Mouse (Mus musculus) brain, embryonic 14.5 days (tissue): Measurements from ENCODE around the gene Nr2f2. TPM values are rescaled to one million over a fixed set of nuclear protein-coding genes. Genes with fewer than 3 reads are reported as not detected.
A peak's percentile ranks its signal among the peaks of the same experiment; 100 is the strongest.

Source experiments
- DNase-seq: peaks from one replicate; pipeline ENCODE4 v3.0.0-alpha.2; 2011; ENCODE audit warnings: low read depth
- CTCF ChIP-seq: fragments of 200-500 bp; IDR thresholded peaks from 2 replicates; pipeline ENCODE4 v1.5.1; 2012; ENCODE audit warnings: inconsistent platforms, mild to moderate bottlenecking, moderate library complexity, borderline replicate concordance; ENCODE audit not compliant: insufficient read depth, insufficient read length; ENCODE audit errors: extremely low read depth
- POLR2A ChIP-seq: fragments of 200-500 bp; IDR thresholded peaks from 2 replicates; pipeline ENCODE4 v1.6.1; 2012; ENCODE audit warnings: mild to moderate bottlenecking, inconsistent platforms, borderline replicate concordance; ENCODE audit not compliant: poor library complexity, insufficient read depth, insufficient read length, severe bottlenecking; ENCODE audit errors: extremely low read depth
- polyA plus RNA-seq: library from polyadenylated mRNA; depleted of rRNA; stranded (reverse); fragments of >200 nt; gene quantifications from 2 replicates; pipeline ENCODE4 v1.2.3, GENCODE M21; 2012

The Nr2f2 gene
- polyA plus RNA-seq, 1 experiment: 291 TPM

DNA sequence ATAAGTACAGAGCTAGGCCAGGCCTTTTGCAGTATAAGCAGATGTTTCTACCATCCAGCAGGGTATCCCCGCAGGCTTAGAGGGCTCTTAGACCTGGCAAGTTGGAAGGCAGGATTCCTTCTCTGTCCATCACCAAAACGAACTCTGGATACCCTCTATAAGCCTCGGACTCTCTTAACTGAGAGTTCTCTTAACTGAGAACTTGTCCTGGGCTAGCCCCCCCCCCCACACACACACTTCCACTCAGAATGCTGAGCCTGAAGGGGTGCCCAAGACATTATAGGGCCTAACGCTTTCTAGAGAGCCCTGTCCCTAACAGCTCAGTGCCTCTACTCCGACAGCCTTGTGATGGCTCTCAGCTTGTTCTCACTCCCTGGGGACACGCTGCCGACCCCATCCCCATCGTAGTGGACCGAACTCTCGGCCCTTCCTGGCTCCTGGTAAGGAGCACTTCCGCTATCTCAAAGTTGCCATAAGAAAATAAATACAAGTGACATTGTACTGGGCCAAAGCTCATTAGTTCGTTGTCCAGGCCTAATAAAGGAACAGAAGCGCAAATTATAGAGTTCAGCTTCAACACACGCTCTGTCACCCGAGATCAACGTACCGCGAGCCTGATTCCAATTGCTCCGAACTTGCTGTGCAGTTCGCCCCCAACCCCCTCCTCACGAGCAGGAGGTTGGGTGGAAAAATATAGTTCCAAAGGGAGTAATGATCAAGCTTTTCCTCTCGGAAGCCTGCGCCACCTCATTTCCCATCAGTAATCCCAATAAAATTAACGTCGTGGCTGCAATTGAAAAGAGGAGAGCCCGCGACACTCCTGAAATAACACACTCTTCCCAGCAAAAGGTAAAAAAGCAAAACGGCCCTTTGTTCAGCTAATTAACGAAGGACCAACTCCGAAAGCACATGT lies 18.2 kb downstream of the Nr2f2 start:
- DNase-seq: no peak
- TF ChIP-seq POLR2A (no peak), CTCF (no peak)

DNA sequence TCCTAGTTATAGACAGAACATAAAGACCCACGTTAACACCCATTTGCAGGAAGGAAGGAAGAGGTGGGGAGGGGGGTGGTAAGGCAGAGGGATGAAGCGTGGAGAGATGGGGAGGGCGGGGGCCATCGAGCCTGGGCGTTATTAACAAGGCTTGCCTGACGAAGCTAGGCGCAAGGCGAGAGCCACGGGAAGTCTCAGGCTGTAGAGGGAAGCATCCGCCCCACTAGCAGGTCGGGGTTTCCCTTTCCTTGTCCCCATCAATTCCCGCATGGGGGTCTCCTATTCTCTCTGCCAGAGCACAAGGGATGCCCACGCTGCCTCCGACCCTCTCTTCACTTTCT lies 18.9 kb downstream of the Nr2f2 start:
- TF ChIP-seq POLR2A (no peak), CTCF (no peak)
- DNase-seq: no peak

GRCm38 (mm10) chr7:70346951-70347617 lies 19.5 kb downstream of the Nr2f2 start:
- TF ChIP-seq CTCF (no peak), POLR2A (no peak)
- DNase-seq: no peak

DNA sequence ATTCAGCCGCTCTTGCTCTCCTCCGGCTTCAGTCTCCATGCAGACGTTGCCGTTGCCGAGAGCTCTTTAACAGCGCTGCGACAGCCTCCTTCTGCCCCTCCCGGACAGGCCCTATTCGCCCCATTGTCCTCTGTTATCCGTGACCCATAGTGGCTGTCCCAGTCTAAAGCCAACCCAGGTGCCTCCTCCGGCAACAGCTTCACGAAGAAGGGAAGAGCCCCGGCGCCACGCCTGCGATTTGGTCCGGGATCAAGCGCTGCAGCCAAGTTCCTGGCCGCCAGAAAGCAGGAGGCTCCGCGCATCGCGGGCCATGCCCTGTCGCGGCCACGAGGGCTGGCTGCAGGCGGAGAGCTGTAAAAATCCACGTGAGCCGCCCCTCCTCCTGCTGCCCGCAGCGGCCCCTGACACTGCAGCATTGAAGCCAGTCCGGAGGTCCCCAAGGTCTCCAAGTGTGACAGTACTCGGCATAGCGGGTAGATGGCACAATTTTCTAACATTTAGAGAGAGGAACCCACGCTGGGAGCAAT lies 20.5 kb downstream of the Nr2f2 start:
- TF ChIP-seq POLR2A (no peak), CTCF (peak; percentile 51; the same call in 1 of the 2 replicates)
- peak; percentile 92 for DNase-seq

- peak; percentile 61 for DNase-seq
- TF ChIP-seq CTCF: no peak
- no peak for TF ChIP-seq POLR2A
Observed at GRCm38 (mm10) chr7:70343426-70343825, 23.1 kb downstream of the Nr2f2 start.

DNA sequence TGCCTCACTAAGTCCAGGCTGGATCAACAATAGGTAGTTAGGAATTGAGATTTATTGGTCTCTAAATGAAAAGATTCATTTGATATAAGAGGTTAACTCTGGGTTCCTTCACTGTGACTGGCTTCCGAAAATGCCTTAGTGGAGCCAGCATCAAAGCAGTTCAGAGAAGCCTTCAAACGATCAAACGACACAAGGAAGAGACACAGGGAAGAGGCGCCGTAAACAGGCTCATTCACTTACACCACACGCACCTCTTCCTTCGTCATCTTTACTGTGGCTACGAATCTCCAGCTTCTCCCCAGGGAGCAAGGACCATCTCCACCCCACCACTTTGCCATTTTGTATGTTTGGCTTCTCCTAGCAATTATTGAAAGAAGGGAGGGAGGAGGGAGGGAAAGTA lies 23.8 kb downstream of the Nr2f2 start:
- TF ChIP-seq CTCF (no peak), POLR2A (no peak)
- DNase-seq: peak; percentile 66

GRCm38 (mm10) chr7:70342076-70342475 lies 24.5 kb downstream of the Nr2f2 start:
- DNase-seq: peak; percentile 49

DNA sequence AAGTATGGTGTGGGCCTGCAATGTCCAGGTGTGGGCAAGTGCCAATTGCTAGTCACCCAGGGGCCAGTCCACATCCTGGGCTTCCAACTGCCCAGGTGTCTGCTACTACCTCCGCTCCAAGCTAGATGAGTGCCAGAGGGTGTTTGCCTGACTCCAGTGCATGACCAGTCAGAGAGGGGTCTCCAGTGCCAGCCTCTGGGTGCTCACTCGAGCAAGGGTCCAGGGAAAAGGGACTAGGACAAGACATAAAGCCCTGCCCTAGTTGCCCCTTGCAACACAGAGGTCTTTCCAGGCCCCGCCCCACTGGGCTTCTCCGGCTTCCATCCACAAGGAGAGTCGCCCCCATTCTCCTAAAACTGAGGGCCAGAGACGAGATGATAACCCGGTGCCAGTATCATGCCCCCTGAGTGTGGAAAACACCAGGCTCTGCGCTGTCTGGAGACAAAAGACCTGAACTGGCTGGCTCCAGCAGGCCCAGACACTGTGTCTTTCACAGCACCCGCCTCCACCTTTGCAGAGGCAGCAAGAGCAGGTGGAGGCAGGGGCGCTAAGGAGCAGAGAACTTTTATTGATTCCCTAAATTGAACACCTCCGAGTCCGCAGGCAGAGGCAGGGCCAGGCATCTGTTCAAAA lies 26.4 kb downstream of the Nr2f2 start:
- peak; percentile 23 for DNase-seq
- TF ChIP-seq POLR2A (no peak), CTCF (no peak)

More at GRCm38 (mm10) chr7:70342076-70342475, 24.5 kb downstream of the Nr2f2 start:
- TF ChIP-seq CTCF: no peak
- no peak for TF ChIP-seq POLR2A

- DNase-seq: no peak
- TF ChIP-seq CTCF (no peak), POLR2A (no peak)
Observed at GRCm38 (mm10) chr7:70338265-70338640, 28.3 kb downstream of the Nr2f2 start.

DNA sequence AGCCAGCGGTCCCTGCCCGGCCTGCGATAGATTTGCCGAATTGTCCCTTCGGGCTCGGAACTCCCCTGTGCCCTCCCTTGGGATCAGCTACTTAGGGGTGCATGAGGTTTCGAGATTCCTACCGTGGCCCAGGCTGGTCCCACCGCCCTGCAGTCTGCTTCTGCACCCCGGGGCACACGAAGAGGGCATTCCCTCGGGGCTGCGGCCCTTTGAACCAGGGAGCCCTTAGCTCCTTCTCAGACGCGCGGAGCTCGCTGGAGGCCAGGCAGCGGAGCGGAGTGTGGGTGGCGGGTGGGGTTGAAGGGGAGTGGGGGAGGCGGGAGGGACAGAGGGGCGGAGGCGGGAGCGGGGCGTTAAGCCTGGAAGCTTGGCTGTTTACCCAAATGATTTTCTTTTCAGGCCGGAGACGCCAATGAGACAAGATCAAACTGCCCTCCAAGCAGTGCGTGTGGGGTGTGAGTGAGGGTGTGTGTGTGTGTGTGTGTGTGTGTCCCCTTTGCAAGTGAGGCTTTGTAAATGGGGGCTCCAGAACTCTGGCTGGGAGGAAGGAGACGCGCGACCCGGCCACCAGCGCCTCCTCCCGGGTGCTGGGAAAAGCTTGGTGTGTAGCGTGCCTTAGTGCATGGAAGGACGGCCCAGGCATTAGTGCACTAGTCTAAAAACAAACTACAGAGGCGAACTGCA lies 28.8 kb downstream of the Nr2f2 start:
- DNase-seq: peak; percentile 79
- TF ChIP-seq CTCF: peak; percentile 41; the same call in 1 of the 2 replicates
- TF ChIP-seq POLR2A: no peak

- TF ChIP-seq POLR2A (no peak), CTCF (peak; percentile 32; the same call in 1 of the 2 replicates)
- peak; percentile 79 for DNase-seq
Observed at GRCm38 (mm10) chr7:70336571-70337240, 29.8 kb downstream of the Nr2f2 start.

GRCm38 (mm10) chr7:70336126-70336525 lies 30.4 kb downstream of the Nr2f2 start:
- DNase-seq: no peak

DNA sequence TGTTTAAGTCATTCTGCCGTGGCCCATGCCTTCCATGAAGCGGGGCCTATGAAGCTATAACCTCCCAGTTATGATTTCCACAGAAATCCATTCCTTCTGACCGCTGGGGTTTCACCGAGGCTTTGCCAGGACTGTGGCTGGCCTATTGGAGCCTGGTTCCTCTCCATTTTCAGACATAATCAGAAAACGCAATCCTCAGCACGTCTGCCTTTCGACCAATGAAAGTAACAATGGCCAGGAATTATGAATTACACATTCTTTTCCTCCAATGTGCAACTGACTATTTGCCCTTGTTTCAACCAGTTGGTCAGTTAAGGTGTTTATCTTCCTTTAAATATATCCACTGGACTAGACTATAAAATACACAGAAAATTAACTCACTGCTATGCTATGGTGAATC lies 31.1 kb downstream of the Nr2f2 start:
- no peak for TF ChIP-seq CTCF
- no peak for TF ChIP-seq POLR2A

More at GRCm38 (mm10) chr7:70336126-70336525, 30.4 kb downstream of the Nr2f2 start:
- TF ChIP-seq CTCF: no peak

GRCm38 (mm10) chr7:70334836-70335235 lies 31.7 kb downstream of the Nr2f2 start:
- peak; percentile 96 for TF ChIP-seq CTCF
- TF ChIP-seq POLR2A: no peak
- peak; percentile 93 for DNase-seq

More for the DNA sequence above, 31.1 kb downstream of the Nr2f2 start:
- no peak for DNase-seq
